Mouse (Mus musculus): ENCODE measurements around the gene Zfp704. TPM values are rescaled to one million over a fixed set of nuclear protein-coding genes. Genes with fewer than 3 reads are reported as not detected.

Zfp704 gene
- total RNA-seq, 2 experiments from 2014 or later, result 28.8 to 30.4 TPM

GRCm38 (mm10) chr3:9562649-9563328, 47.1 kb downstream of the Zfp704 start:
- DNase-seq (ENCODE audit: low spot score in 2 of 2), result no peak

- DNase-seq (ENCODE audit: low spot score in 2 of 2), result no peak
Measured at GRCm38 (mm10) chr3:9557778-9558560, 51.9 kb downstream of the Zfp704 start.

- no peak for DNase-seq (ENCODE audit: low spot score in 2 of 2)
Measured at GRCm38 (mm10) chr3:9556137-9556536, 53.7 kb downstream of the Zfp704 start.

GRCm38 (mm10) chr3:9554916-9555315, 55.0 kb downstream of the Zfp704 start:
- DNase-seq (ENCODE audit: low spot score in 2 of 2), result no peak

GRCm38 (mm10) chr3:9552332-9552731, 57.6 kb downstream of the Zfp704 start:
- no peak for DNase-seq (ENCODE audit: low spot score in 2 of 2)

- DNase-seq (ENCODE audit: low spot score in 2 of 2), result no peak
Measured at GRCm38 (mm10) chr3:9550930-9551329, 59.0 kb downstream of the Zfp704 start.

GRCm38 (mm10) chr3:9549815-9550214, 60.1 kb downstream of the Zfp704 start:
- DNase-seq (ENCODE audit: low spot score in 2 of 2), result no peak

GRCm38 (mm10) chr3:9548188-9548587, 61.7 kb downstream of the Zfp704 start:
- DNase-seq (ENCODE audit: low spot score in 2 of 2), result no peak

GRCm38 (mm10) chr3:9546882-9547620, 62.8 kb downstream of the Zfp704 start:
- DNase-seq (ENCODE audit: low spot score in 2 of 2), result no peak

GRCm38 (mm10) chr3:9544421-9544820, 65.5 kb downstream of the Zfp704 start:
- DNase-seq (ENCODE audit: low spot score in 2 of 2), result no peak

GRCm38 (mm10) chr3:9543916-9544315, 66.0 kb downstream of the Zfp704 start:
- no peak for DNase-seq (ENCODE audit: low spot score in 2 of 2)

GRCm38 (mm10) chr3:9543463-9543862, 66.4 kb downstream of the Zfp704 start:
- no peak for DNase-seq (ENCODE audit: low spot score in 2 of 2)

- DNase-seq (ENCODE audit: low spot score in 2 of 2), result no peak
Measured at GRCm38 (mm10) chr3:9541561-9541960, 68.3 kb downstream of the Zfp704 start.

- DNase-seq (ENCODE audit: low spot score in 2 of 2), result no peak
Measured at GRCm38 (mm10) chr3:9538510-9538909, 71.4 kb downstream of the Zfp704 start.

- no peak for DNase-seq (ENCODE audit: low spot score in 2 of 2)
Measured at GRCm38 (mm10) chr3:9537889-9538288, 72.0 kb downstream of the Zfp704 start.

- peak in 1 of 2 experiments; percentile 24 for DNase-seq (ENCODE audit: low spot score in 2 of 2)
Measured at GRCm38 (mm10) chr3:9530097-9530780, 79.6 kb downstream of the Zfp704 start.

GRCm38 (mm10) chr3:9524429-9524828, 85.5 kb downstream of the Zfp704 start:
- DNase-seq (ENCODE audit: low spot score in 2 of 2), result no peak

GRCm38 (mm10) chr3:9523081-9523932, 86.6 kb downstream of the Zfp704 start:
- peak; percentile 54 to 64 for DNase-seq (ENCODE audit: low spot score in 2 of 2)

GRCm38 (mm10) chr3:9522009-9522408, 87.9 kb downstream of the Zfp704 start:
- DNase-seq (ENCODE audit: low spot score in 2 of 2), result no peak

GRCm38 (mm10) chr3:9520728-9521054, 89.2 kb downstream of the Zfp704 start:
- DNase-seq (ENCODE audit: low spot score in 2 of 2), result no peak
